Mouse (Mus musculus) stomach, embryonic 15.5 days (tissue): ENCODE data around the gene Sult1a1. TPM values are rescaled to one million over a fixed set of nuclear protein-coding genes. Genes with fewer than 3 reads are reported as not detected.

Source experiments
- ATAC-seq: fragments of 200-750 bp; cut with Nextera tagmentation; 2 replicates; pipeline ENCODE4 v1.8.0; 2017; ENCODE audit warnings: low read depth, moderate number of reproducible peaks, moderate TSS enrichment; ENCODE audit not compliant: insufficient read depth, low FRiP score
- H3K27ac ChIP-seq: fragments of 300-500 bp; sonication (generic); 2 replicates; pipeline ENCODE4 v1.5.1; 2015; ENCODE audit warnings: mild to moderate bottlenecking, inconsistent platforms
- H3K27me3 ChIP-seq: fragments of 300-500 bp; sonication (generic); replicated peaks from 2 replicates; pipeline ENCODE4 v1.6.1; 2015; ENCODE audit warnings: inconsistent platforms
- H3K36me3 ChIP-seq: fragments of 300-500 bp; sonication (generic); 2 replicates; pipeline ENCODE4 v1.6.1; 2015; ENCODE audit warnings: inconsistent platforms
- H3K4me1 ChIP-seq: fragments of 300-500 bp; sonication (generic); 2 replicates; pipeline ENCODE4 v1.6.1; 2015; ENCODE audit warnings: inconsistent platforms
- H3K4me2 ChIP-seq: fragments of 300-500 bp; sonication (generic); 2 replicates; pipeline ENCODE4 v1.6.1; 2015; ENCODE audit warnings: mild to moderate bottlenecking, inconsistent platforms
- H3K4me3 ChIP-seq: fragments of 300-500 bp; sonication (generic); replicated peaks from 2 replicates; pipeline ENCODE4 v1.5.1; 2015; ENCODE audit warnings: inconsistent platforms
- H3K9ac ChIP-seq: fragments of 300-500 bp; sonication (generic); 2 replicates; pipeline ENCODE4 v1.6.1; 2015; ENCODE audit warnings: inconsistent platforms
- H3K9me3 ChIP-seq: fragments of 300-500 bp; sonication (generic); 2 replicates; pipeline ENCODE4 v1.6.1; 2016; ENCODE audit warnings: inconsistent platforms
- WGBS: fragments of 180-500 bp; shearing (Covaris S2); methylation state at CpG from one replicate; pipeline ENCODE4 v1.1.7; 2015; 5-methylcytosine and 5-hydroxymethylcytosine counted together
- polyA plus RNA-seq: library from polyadenylated mRNA; unstranded; fragments of >200 nt; fragmentation: Nextera tagmentation; extraction: Ambion mirVana; gene quantifications from 2 replicates; pipeline ENCODE4 v1.2.1, GENCODE M21; 2015

The Sult1a1 gene
- polyA plus RNA-seq, 1 experiment from 2014 or later, result 9.7 TPM

DNA sequence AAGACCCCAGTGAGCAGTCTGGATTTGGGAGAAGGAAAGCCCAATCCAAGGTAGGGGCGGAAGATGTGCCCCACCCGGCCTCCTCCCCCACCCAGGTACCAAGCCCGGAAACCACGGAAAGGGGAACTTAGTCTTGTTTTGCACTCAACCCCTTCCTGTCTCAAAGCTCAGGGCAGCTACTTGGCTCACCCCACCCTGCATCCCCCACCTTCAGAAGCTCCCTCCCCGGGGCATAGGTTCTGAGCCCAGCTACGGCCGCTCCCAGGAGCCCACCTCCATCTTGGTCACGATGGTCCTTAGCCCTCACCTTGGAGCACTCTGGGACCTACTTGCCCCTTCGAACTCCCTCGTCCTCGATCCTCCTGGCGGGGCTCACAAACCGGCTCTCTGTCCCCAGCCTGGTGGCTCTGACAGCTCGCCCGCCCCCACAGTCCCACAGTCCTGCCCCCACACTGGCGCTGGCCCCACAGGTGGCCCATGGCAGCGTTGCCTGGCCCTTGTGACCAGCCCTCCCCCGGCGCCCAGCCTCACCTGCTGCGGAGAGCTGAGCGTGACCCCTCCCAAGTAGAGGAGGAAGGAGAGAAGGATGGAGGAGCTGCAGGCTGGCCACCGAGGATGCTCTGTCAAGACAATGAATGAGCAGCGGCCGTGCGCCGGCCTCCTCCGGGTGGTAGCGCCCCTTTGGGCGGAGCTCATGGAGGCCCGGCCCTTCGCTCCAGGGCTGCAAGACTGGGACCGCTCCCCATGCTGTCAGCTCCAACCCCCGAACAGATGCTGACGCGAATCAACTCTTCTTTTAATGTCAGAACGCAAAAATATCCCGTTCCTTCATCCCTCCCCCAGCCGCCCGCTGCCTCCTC is 28.1 kb upstream of the Sult1a1 start:
- Histone ChIP-seq H3K36me3 (no peaks in the 10 kb centered on the region), H3K9me3 (no peaks in the 10 kb centered on the region), H3K27me3 (peaks cover 15% of the 10 kb centered on the region; the same call in 1 of the 2 replicates), H3K4me2 (peak overlapping the region; percentile 82), H3K9ac (0 out of 2 replicates have a peak overlapping the region, but pooled peaks have one; percentile 7), H3K27ac (no peak overlapping the region), H3K4me1 (peaks cover 16% of the 10 kb centered on the region), H3K4me3 (peak overlapping the region; percentile 43)
- ATAC-seq, result peak; percentile 59
- WGBS, result 2% methylated on average over 39 of the region's 39 CpGs

DNA sequence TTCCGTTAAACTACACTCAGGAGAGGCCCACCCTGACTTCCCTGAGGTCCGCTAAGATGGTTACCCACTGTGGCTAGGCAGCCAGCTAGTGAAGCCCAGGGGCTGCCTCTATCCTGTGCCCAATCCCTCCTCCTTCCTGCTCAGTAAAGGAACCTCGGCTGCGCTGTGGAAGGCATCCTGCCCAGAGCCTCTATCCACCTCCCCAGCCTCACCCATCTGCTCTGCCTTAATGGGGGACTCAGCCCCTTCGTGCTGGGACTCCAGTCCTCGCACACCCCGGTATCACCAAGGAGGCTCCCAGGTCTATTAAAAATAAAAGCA is 27.5 kb upstream of the Sult1a1 start:
- no peak for ATAC-seq
- Histone ChIP-seq H3K9me3 (no peaks in the 10 kb centered on the region), H3K27me3 (peaks cover 15% of the 10 kb centered on the region; the same call in 1 of the 2 replicates), H3K4me2 (peak overlapping the region; percentile 82), H3K9ac (no peak overlapping the region), H3K36me3 (no peaks in the 10 kb centered on the region), H3K4me3 (peak overlapping the region; percentile 43), H3K4me1 (peaks cover 16% of the 10 kb centered on the region), H3K27ac (no peak overlapping the region)
- 22% methylated on average over 7 of the region's 7 CpGs for WGBS

DNA sequence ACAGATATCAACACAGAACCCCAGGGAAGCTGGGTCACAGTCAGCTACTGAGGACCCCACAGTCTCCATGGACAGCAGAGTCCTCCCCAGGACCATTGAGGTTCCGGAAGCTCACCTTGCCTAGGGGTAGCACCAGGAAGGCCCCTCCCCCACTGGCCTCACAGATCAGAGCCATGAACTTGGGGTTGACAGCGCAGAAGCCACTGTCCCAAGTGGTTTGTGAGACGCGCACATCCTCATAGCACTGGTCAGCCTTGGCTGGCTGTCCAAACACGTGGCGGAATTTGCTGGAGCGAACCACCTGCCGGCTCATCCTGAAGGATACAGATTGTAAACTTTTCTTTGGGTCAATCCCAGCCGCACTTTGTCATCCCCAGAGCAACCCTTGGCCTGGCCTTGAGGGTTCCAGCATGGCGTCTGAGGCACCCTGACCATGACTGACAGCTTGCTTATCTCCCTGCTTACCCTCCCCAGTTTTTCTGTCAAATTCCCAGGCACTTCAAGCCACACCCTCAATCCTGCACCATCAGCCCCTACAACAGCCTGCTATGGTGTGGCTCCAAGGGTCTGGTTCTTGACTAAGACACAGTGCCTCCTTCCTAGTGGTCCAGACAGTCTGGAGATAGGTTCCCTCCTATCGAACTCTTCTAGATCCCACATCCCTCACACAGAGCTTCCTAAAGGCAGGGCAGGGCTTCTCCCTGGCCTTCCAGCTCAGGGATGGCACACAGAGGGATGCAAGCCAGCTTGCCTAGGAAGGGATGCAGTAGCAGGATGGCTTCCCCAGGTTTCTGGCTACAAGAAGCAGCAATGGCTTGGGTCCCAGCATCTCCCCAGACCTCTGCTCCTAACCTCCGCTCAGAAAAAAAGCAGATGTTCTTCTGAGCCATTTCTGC is 26.9 kb upstream of the Sult1a1 start:
- Histone ChIP-seq H3K9me3 (no peaks in the 10 kb centered on the region), H3K9ac (no peak overlapping the region), H3K4me1 (peaks cover 16% of the 10 kb centered on the region), H3K27me3 (peaks cover 15% of the 10 kb centered on the region; the same call in 1 of the 2 replicates), H3K36me3 (no peaks in the 10 kb centered on the region), H3K4me3 (peak overlapping the region; percentile 43), H3K4me2 (0 out of 2 replicates have a peak overlapping the region, but pooled peaks have one; percentile 82), H3K27ac (no peak overlapping the region)
- no peak for ATAC-seq
- 70% methylated on average over 12 of the region's 12 CpGs for WGBS

DNA sequence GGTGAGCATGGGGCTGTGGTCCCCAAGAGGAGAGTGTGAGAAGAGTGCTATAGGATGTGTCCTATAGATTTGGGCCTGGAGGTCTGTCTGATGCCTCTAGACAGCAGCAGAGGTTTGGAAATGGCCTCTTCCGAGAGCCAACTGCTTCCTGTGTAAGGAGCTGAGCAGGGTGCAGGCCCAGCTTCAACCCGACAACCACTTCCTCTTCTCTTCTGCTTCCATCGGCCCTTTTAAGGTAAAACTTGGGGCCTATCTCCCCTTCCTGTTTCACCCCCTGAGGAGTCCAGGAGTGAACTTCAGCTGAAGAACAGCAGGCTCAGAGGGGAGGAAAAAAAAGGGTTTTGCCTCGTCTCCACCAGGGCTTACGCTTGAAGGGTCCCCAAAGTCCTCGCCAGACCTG is 26.1 kb upstream of the Sult1a1 start:
- Histone ChIP-seq H3K4me2 (0 out of 2 replicates have a peak overlapping the region, but pooled peaks have one; percentile 1), H3K9me3 (no peaks in the 10 kb centered on the region), H3K4me3 (0 out of 2 replicates have a peak overlapping the region, but pooled peaks have one; percentile 8), H3K4me1 (peaks cover 16% of the 10 kb centered on the region), H3K36me3 (no peaks in the 10 kb centered on the region), H3K27ac (peak overlapping the region; percentile 4; the same call in 1 of the 2 replicates), H3K27me3 (peaks cover 15% of the 10 kb centered on the region; the same call in 1 of the 2 replicates), H3K9ac (no peak overlapping the region)
- ATAC-seq, result no peak
- 75% methylated on average over 6 of the region's 6 CpGs for WGBS

DNA sequence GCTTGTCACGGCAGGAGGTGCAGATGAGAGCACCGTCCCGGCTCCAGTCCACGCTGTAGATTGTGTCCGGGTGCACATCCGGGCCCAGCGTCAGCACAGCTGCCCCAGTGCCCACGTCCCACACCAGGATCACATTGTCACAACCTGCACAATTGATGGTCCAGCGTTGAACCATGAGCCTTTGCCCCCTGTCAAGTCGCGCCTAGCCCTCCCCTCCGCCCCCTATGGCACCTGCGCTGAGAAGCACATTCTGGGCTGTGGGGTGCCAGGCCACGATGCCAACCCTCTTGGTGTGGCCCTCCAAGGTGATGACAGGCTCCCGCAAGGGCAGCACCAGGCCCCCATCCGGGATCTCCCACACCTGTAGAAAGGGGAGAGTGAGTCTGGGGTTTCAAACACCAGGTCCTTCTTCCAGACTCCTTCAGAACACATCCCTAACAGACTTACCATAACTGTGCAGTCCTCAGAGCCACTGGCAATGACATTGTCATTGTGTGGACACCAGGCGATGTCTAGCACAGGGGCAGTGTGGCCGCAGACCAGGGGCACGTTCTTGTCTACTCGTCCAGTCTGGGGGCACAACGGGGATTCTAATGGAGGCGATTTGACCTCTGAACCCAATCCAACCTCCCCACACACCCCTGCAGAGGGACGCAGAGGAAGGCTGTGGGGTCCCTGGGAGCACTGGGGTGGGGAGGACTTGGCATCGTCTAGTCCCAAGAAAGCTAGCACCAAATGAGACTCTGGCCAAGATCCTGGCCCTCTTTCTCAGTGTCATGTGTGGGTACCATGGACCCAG is 25.5 kb upstream of the Sult1a1 start:
- H3K27ac ChIP-seq, result peak overlapping the region; percentile 4; the same call in 1 of the 2 replicates
- ATAC-seq, result no peak
- no peaks in the 10 kb centered on the region for H3K36me3 ChIP-seq
- H3K9ac ChIP-seq, result no peak overlapping the region
- whole genome bisulfite sequencing, result 53% methylated on average over 24 of the region's 24 CpGs
- peak overlapping the region; percentile 1; the same call in 1 of the 2 replicates for H3K4me2 ChIP-seq
- 0 out of 2 replicates have a peak overlapping the region, but pooled peaks have one; percentile 8 for H3K4me3 ChIP-seq
- peaks cover 15% of the 10 kb centered on the region; the same call in 1 of the 2 replicates for H3K27me3 ChIP-seq
- H3K4me1 ChIP-seq, result peaks cover 18% of the 10 kb centered on the region
- no peaks in the 10 kb centered on the region for H3K9me3 ChIP-seq

DNA sequence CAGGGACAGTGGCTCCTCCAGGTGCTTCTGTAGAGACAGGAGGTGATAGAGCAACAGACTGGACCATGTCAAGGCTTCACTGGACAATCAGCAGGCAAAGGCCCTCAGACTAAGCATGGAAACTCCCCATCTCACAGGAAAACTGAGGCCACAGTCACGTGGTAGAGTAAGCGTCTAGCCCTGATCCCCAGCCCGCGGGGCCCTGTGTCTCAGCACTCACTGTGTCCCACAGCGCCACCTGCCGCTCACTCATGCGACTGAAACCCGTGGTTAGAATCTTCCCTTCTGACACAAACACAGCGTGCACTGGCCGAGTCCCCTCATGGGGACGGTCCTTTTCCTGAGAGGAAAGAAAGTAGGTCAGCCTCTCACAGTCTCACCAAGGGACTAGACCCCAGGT is 24.8 kb upstream of the Sult1a1 start:
- Histone ChIP-seq H3K4me1 (peaks cover 24% of the 10 kb centered on the region), H3K4me3 (0 out of 2 replicates have a peak overlapping the region, but pooled peaks have one; percentile 4), H3K9ac (no peak overlapping the region)

DNA sequence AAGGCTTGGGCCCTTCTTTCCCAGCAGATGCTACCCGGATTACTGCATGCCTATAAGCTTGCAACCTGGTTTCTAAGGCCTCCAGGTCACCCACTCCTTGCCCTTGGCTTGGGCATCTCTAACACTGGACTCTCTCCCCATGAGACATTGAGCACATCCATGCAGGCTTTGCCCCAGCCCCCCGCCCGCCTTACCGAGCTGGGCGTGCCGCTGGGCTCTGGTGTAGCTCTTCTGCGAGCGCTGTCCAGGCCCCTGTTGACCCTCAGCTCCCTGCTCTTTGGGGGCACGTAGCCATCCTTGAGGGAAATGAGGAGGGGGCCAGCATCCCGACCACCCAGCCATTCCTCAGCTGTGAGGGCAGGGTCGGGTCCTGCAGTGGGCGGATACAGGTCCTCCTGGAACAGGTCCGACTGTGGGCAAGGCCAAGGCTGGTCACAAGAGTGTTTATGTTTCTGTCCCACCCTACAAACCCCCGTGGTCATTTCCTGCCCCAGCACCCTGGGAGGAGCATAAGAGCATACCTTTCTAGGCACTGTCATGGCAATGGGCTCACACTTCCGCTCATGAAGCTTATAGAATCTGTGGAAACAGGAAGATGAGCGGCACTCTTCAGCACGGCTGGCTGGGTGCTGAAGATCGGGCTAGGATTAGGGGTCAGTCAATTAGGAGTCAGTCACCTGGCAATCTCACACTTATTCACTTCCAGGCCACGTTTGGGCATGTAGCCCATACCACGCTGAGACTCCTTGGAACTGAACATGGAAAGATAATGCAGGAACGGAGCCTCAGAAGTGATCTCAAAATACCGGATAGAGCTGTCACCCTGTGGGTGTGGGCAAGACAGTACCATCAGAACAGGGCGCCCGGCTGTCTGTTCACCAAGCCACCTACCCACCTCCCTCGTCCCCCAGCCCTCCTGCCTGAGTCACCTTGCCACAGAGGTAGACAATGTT is 24.1 kb upstream of the Sult1a1 start:
- Histone ChIP-seq H3K9me3 (no peaks in the 10 kb centered on the region), H3K4me2 (no peak overlapping the region), H3K4me3 (no peak overlapping the region), H3K9ac (no peak overlapping the region), H3K4me1 (peaks cover 24% of the 10 kb centered on the region), H3K36me3 (no peaks in the 10 kb centered on the region), H3K27ac (no peak overlapping the region), H3K27me3 (peaks cover 14% of the 10 kb centered on the region; the same call in 1 of the 2 replicates)
- no peak for ATAC-seq
- 79% methylated on average over 25 of the region's 25 CpGs for WGBS

More for the DNA sequence above, 24.8 kb upstream of the Sult1a1 start:
- Histone ChIP-seq H3K27ac (no peak overlapping the region), H3K27me3 (peaks cover 15% of the 10 kb centered on the region; the same call in 1 of the 2 replicates), H3K36me3 (no peaks in the 10 kb centered on the region), H3K4me2 (peak overlapping the region; percentile 1; the same call in 1 of the 2 replicates), H3K9me3 (no peaks in the 10 kb centered on the region)
- peak; percentile 51 for ATAC-seq
- WGBS, result 0% methylated on average over 11 of the region's 11 CpGs

DNA sequence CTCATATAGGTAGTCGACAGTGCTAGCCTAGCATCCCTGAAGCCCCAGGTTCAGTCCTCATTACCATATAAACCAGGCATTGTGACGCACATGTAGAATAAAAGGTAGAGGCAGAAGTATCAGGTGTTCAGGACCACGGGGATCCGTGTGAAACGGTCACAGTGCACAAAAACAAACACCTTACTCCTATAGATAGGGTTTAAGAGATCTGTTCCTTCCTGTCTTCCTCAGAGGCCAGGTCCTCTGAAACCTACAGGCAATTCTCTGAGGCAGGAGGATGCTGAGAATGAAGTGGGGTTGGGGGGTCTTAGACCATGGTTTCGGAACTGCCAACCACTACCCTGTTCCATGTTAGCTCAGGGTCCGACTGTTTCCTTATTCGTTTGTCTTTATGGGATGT is 21.6 kb upstream of the Sult1a1 start:
- Histone ChIP-seq H3K27ac (no peak overlapping the region), H3K4me1 (peaks cover 15% of the 10 kb centered on the region), H3K4me2 (no peak overlapping the region), H3K36me3 (no peaks in the 10 kb centered on the region), H3K27me3 (no peaks in the 10 kb centered on the region), H3K9me3 (no peaks in the 10 kb centered on the region), H3K9ac (no peak overlapping the region), H3K4me3 (no peak overlapping the region)
- ATAC-seq, result no peak
- 92% methylated on average over 8 of the region's 8 CpGs for WGBS

DNA sequence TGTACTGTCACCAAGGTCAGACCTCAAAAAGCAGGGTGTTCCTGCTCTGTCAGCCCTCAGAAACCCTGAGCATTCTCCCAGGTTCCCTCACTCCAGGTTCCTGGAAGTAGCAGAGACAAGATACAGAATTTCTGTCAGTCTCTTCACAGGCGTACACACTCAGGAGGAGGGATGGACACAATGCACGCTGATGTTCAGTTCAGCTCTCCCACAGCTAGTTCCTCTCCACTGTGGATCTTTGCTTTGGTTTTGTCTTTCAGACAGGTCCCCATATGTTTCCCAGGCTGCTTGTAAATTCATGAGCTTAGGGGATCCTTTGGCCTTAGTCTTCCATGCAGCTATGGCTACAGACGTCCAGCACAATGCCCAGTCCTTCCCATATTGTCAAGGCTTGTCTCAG is 20.7 kb upstream of the Sult1a1 start:
- Histone ChIP-seq H3K9me3 (no peaks in the 10 kb centered on the region), H3K27ac (no peak overlapping the region), H3K9ac (peak overlapping the region; percentile 87; the same call in 1 of the 2 replicates), H3K27me3 (no peaks in the 10 kb centered on the region), H3K4me1 (peaks cover 15% of the 10 kb centered on the region), H3K4me3 (peak overlapping the region; percentile 93), H3K36me3 (peaks cover 5% of the 10 kb centered on the region), H3K4me2 (peak overlapping the region; percentile 95)
- no peak for ATAC-seq
- 78% methylated on average over 3 of the region's 3 CpGs for WGBS

DNA sequence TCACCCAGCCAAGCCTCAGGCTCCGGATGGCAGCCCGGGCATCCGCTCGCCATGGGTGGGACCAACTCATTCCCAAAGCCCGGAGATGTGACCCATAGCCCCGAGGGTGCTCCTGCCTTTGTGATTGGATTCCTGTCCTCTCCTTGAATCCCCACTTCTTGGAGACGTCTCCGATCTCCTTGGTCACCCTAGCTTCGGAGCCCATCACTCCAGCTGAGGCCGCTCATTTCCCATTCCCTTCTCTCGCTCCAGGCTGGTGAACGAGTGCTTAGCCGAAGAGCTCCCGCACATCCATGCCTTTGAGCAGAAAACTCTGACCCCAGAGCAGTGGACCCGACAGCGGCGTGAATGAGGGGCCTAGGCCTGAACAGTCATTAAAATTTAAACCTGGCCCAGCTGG is 20.1 kb upstream of the Sult1a1 start:
- Histone ChIP-seq H3K9ac (peak overlapping the region; percentile 87), H3K4me3 (peak overlapping the region; percentile 93), H3K4me1 (peaks cover 15% of the 10 kb centered on the region), H3K36me3 (peaks cover 9% of the 10 kb centered on the region), H3K4me2 (peak overlapping the region; percentile 95), H3K27me3 (no peaks in the 10 kb centered on the region), H3K9me3 (no peaks in the 10 kb centered on the region), H3K27ac (peak overlapping the region; percentile 62; the same call in 1 of the 2 replicates)
- WGBS, result 3% methylated on average over 17 of the region's 17 CpGs
- ATAC-seq, result no peak
